Mouse (Mus musculus) megakaryocyte, embryonic 14.5 days (primary cell): Measurements from ENCODE around the gene Rab20.

Source experiments
- FLI1 ChIP-seq: IDR thresholded peaks from 2 replicates; pipeline ENCODE4 v1.6.1; 2012; ENCODE audit warnings: low read length, inconsistent platforms, mixed read lengths
- GATA1 ChIP-seq: IDR thresholded peaks from 3 replicates; pipeline ENCODE4 v1.6.1; 2012; ENCODE audit warnings: mixed read lengths, low read length, inconsistent platforms, borderline replicate concordance

- TF ChIP-seq FLI1 (no peak), GATA1 (no peak)
Measured at GRCm38 (mm10) chr8:11469095-11469494, 9.4 kb downstream of the Rab20 start.
